Mouse (Mus musculus) thymus, postnatal 14 days (tissue): Measurements from ENCODE around the gene Acads.
"Not testable (repeated sequence)": the region's sequence is repeated elsewhere in the genome, so short reads cannot be mapped to it uniquely, and the experiment has no call there.

Experiments
- DNase-seq: peaks from one replicate; pipeline ENCODE4 v3.0.0; 2021

The Acads gene

DNA sequence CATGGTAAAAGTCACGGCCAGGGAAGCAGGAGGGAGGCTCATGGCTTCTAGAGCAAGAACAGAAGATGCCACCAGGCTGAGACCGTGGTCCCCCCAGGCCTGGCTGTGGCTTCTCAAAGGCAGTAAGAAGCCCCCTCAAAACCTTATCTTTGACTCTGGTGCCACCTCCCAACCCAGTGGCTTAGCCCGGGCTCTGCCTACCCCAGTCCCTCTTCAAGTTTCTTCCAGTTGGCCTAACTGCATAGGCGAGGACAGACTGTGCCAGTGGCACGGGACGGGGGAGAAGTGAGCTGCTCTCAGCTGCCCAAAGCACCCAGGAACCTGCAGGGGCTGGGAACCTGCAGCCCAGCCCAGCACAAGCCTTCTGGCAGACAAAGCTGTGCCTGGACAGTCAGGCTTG is 5.5 kb upstream of the Acads start:
- DNase-seq, result peak; percentile 15

GRCm38 (mm10) chr5:115120978-115121377 is 1.8 kb upstream of the Acads start:
- DNase-seq, result no peak

DNA sequence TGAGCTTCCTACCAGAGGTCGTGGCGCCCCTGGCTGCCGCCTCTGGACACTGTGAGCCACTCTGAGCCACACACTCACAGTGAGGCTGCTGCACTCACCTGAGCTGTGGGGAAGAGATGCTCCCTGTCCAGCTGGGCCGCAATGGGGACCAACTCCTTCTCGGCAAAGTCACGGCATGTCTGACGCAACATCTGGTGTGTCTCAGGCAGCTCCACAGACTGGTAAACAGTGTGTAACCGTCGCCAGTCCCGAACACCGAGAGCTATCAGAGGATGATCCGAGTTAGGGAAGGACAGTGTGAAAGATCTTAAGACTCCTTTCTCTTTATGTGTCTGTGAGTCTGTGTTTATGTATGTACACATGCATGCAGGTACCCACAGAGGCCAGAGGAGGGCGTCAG is 1.7 kb downstream of the Acads start:
- no peak for DNase-seq

- no peak for DNase-seq
These were observed 2.7 kb downstream of the Acads start for GRCm38 (mm10) chr5:115116426-115116825.

DNA sequence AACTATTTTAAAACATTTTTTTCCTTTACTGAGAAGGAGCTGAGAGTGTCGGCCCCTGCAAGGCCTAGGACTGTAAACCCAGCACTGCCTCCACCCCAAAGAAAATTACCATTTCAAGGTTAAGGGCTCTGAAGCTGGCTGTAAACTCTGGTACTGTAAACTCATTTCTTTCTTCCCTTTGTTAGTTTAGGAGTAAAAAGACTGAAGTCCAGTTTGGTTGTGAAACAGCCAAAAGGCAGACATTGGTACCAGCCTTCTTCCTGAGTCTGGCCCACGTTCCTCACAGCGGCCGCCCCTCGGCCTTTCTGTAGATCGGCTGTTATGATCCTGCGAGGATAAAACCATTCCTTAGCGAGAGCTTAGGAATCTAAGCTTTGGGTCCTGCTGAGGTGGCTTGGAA is 4.6 kb downstream of the Acads start:
- DNase-seq, result no peak

DNA sequence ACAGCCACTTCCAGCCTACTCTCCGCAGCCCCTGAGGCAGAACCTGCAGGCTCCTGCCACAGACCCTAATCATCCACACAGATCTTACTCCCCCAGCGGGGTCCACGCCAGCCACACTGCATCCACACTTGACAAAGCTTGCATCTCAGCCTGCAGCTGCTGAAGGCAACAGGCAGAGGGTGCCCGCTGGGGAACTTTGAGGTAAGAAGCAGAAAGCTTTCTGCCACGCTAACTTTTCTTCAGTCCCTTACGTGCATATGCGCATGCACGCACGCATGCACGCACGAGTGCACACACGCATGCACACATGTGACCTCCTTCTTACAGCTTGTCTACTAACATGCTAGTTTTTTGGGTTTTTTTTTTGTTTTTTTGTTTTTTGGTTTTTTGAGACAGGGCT is 5.9 kb downstream of the Acads start:
- DNase-seq, result no peak

DNA sequence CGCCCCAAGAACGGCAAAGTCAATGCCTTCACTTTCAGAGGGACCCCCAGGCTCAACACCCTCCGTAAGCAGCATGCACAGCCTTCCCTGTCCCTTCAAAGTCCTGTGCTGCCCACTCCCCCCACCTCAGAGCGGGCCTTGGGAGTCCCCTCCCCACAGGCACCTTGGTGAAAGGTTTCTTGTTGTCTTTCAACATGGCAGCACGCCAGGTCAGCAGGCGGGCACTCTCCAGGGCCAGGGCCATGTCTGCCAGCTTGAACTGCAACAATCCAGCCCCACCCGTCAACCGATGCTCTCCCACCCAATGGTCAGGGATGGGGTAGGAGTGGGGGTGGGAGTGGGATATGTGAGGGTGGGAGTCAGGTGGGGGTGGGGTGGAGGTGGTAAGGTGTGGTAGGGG is 8.0 kb downstream of the Acads start:
- no peak for DNase-seq

- not testable (repeated sequence) for DNase-seq
These were observed 15.9 kb downstream of the Acads start for GRCm38 (mm10) chr5:115103253-115103652.

DNA sequence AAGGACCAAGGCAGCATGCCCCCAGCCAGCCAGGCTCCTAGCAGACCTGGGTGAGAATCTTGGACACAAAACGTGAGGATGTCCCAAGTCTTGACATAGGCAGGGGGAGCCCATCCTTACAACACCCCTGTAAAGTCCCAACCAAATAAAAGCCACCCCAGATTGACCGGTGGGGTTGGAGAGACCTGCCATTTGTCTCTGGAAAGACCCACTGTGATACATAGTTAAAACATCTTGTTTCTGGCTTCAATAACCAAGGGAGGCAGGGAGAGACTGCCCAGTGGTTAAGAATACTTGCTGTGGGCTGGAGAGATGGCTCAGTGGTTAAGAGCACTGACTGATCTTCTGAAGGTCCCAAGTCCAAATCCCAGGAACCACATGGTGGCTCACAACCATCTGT is 16.9 kb downstream of the Acads start:
- DNase-seq, result no peak

GRCm38 (mm10) chr5:115100473-115100872 is 18.7 kb downstream of the Acads start:
- DNase-seq, result no peak

DNA sequence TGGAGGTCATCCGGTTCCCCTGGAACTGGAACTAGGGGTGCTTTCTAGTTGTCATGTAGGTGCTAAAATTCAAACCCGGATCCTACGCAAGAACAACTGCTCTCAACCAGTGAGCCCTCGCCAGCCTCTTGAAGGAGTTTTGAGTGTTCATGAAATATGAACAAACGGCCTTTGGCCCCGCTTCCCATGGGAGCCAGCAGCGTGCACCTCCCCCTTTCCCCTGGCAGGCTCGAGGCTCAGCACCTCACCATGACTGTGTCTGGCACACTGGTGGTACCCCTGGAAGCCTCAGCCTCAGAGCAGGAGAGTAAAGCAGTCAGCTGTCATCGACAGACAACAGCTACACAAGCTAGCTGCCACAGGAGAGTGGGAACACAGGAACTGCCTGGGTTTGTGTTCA is 19.2 kb downstream of the Acads start:
- DNase-seq, result no peak

DNA sequence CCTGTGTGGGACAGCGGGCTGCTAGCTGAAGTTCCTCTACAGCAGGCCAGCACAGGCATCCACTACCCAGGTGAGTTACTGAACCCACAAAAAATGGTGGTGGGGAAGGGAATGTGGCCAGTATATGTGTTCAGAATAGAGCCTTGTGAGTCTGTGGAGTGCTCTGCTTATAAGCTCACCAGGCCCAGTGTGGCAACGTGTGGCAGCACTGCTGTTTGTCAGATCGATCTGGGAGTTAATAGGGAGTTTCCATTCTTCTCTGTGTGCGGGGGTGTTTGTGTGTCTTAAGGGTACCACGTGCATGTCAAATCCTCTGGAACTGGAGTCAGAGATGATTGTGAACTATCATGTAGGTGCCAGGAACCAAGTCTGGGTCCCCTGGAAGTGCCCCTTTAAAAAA is 19.6 kb downstream of the Acads start:
- no peak for DNase-seq

DNA sequence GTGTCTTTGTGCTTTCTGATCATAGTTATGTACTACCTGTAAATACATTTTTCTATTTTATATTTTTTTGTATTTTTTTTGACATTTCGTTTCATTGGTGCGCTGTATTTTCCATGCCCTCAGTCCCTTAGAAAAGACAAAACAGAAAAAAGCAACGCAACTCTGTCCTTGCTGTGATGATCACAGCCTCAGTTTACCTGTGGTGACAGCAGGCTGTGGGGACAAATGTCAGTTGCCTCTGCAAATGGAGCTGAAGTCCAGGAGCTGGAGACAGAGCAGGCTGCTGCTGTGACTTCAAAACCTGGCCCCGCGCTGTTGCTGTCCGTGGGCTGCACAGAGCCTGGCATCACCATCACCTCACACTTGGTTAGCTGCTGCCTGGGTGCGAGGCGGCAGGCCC is 21.0 kb downstream of the Acads start, which contains the start of gene Gm10401:
TSS of gene Gm10401 (minus strand) at position 101 of the 400 bp plus-strand sequence.
- DNase-seq, result no peak

- DNase-seq, result no peak
These were observed 27.4 kb downstream of the Acads start for GRCm38 (mm10) chr5:115091776-115092175.

- DNase-seq, result no peak
These were observed 28.1 kb downstream of the Acads start for GRCm38 (mm10) chr5:115091015-115091414.

GRCm38 (mm10) chr5:115089592-115090268 is 29.4 kb downstream of the Acads start:
- no peak for DNase-seq

GRCm38 (mm10) chr5:115085675-115086074 is 33.5 kb downstream of the Acads start:
- DNase-seq, result no peak

- peak; percentile 60 for DNase-seq
These were observed 35.7 kb downstream of the Acads start for GRCm38 (mm10) chr5:115083492-115083891.

DNA sequence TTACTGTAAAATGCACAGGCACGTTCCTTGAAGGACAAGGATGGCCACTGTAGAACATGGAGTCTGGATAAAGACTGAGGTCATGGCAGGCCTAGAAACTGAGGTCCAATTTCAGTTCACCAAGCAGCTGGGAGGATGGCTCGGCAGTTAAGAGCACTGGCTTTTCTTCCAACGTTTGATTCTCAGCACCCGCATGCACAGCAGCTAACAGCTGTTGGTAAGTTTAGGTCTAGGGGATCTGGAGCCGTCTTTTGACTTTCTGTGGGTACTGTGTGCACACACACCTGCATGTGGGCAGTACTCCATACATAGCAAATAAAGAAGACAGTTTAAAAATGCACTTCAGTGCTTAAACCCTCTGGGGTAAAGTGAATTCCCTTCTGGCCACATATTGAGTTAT is 37.5 kb downstream of the Acads start:
- peak; percentile 56 for DNase-seq

- DNase-seq, result peak; percentile 78
These were observed 42.8 kb downstream of the Acads start for GRCm38 (mm10) chr5:115076144-115076901.

DNA sequence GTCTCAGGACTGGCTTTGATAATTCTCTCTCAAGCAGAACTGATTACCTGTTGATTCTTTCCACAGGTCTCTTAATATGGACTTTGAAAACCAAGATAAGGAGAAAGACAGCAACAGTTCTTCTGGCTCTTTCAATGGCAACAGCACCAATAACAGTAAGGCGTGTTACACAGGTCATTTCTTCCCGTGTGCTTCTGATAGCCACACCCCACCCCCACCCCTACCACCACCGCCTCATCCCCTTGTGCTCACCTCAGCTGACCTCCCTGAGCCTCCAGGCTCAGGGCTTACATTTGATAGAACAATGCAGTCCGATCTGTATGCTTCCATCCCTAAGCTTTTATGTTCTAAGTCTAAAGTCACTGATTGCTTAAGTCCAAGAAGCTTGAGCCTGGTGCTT is 44.4 kb downstream of the Acads start:
- DNase-seq, result no peak

GRCm38 (mm10) chr5:115073306-115073705 is 45.8 kb downstream of the Acads start:
- DNase-seq, result not testable (repeated sequence)

- no peak for DNase-seq
These were observed 47.0 kb downstream of the Acads start for GRCm38 (mm10) chr5:115072143-115072542.

DNA sequence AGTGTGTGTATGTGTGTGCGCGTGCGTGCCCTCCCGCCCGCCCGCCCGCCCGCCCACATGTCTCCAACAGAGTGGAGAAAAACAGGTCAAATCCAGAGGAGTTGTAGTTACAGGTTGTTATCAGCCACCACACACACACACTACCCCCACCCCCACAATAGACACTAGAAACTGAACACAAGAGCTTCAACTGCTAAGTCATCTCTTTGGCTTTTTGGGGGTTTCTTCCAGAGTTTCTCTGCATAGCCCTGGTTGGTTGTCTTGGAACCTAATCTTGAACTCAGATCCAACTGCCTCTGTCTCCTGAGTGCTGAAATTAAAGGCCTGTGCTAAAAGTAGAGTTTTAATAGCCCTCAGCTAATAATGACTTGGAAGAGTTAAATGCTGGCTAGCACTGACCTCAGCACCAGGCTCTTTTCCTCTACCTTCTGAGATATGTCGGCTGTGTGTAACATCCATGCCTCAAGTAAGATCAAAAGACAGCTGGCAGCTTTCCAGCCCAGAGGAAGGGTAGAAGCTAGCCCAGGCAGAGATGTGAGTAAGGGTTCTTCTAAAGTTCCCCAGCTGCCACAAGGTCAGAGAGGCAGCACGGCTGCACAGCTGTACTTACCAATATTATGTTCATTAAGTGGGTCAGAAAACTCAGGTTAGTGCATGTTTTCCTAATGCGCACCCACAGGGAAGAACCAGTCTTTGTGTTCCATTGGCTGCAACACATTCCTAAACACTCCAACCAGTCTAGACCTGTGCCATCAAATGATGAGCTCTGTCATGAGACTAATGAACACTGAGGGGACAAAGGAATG is 47.8 kb downstream of the Acads start:
- peak; percentile 52 for DNase-seq
